Mouse (Mus musculus) kidney, adult 2 months (tissue): ENCODE results near the gene Chst3.

Experiments
- CTCF ChIP-seq: fragments of 200-500 bp; conservative IDR thresholded peaks from 2 replicates; pipeline ENCODE4 v1.5.1; 2011; ENCODE audit warnings: low read depth, mild to moderate bottlenecking, control low read depth, low read length, moderate library complexity, mixed read lengths; ENCODE audit not compliant: insufficient read depth, insufficient read length
- POLR2A ChIP-seq: fragments of 200-500 bp; IDR thresholded peaks from one replicate; pipeline ENCODE4 v1.6.1; 2011; ENCODE audit warnings: low read depth, low read length, control low read depth

- TF ChIP-seq POLR2A: no peak
- no peak for TF ChIP-seq CTCF
These were observed 33.9 kb downstream of the Chst3 start for GRCm38 (mm10) chr10:60185023-60185709.
